Mouse (Mus musculus) MEL (cell line): Measurements from ENCODE around the gene Atrnl1. TPM values are rescaled to one million over a fixed set of nuclear protein-coding genes. Genes with fewer than 3 reads are reported as not detected.

Source experiments
- DNase-seq: peaks from one replicate; pipeline ENCODE4 v3.0.0; 2011; ENCODE audit warnings: low read depth, low spot score
- H3K27ac ChIP-seq: 2 replicates; pipeline ENCODE4 v1.5.1; 2012; ENCODE audit warnings: low read depth, mild to moderate bottlenecking, control low read depth, low read length, moderate library complexity; ENCODE audit not compliant: control insufficient read depth
- H3K27me3 ChIP-seq, 2 experiments: fragments of 150-350 bp in 1 of 2; sonication (generic) in 1 of 2; 2 replicates each; pipeline ENCODE4 v1.6.1; 2012; ENCODE audit warnings: low read length in 2 of 2, mild to moderate bottlenecking in 2 of 2, improper control_type of control experiment in 1 of 2, moderate library complexity in 1 of 2; ENCODE audit not compliant: insufficient read depth in 2 of 2, control insufficient read depth in 1 of 2
- H3K36me3 ChIP-seq, 2 experiments: 2 replicates each; pipeline ENCODE4 v1.6.1; 2012 to 2014; ENCODE audit warnings: low read length in 2 of 2, improper control_type of control experiment in 1 of 2, inconsistent platforms in 1 of 2, mild to moderate bottlenecking in 1 of 2; ENCODE audit not compliant: insufficient read depth in 2 of 2, control insufficient read depth in 1 of 2
- H3K4me1 ChIP-seq, 2 experiments: fragments of 150-350 bp in 1 of 2; sonication (generic) in 1 of 2; 2 replicates each; pipeline ENCODE4 v1.6.1; 2012; ENCODE audit warnings: low read length in 2 of 2, improper control_type of control experiment in 1 of 2, mild to moderate bottlenecking in 1 of 2; ENCODE audit not compliant: insufficient read depth in 2 of 2, control insufficient read depth in 1 of 2
- H3K4me3 ChIP-seq, 2 experiments: fragments of 150-350 bp in 1 of 2; sonication (generic) in 1 of 2; 2 replicates each; pipeline ENCODE4 v1.5.1; 2012; ENCODE audit warnings: low read depth in 2 of 2, low read length in 2 of 2, mild to moderate bottlenecking in 2 of 2, moderate library complexity in 2 of 2, control low read depth in 1 of 2, improper control_type of control experiment in 1 of 2; ENCODE audit not compliant: control insufficient read depth in 1 of 2, insufficient read depth in 1 of 2
- H3K79me2 ChIP-seq: 2 replicates; pipeline ENCODE4 v1.6.1; 2012; ENCODE audit warnings: mild to moderate bottlenecking, low read length, moderate library complexity; ENCODE audit not compliant: control insufficient read depth, poor library complexity, insufficient read depth
- H3K9ac ChIP-seq: 2 replicates; pipeline ENCODE4 v1.6.1; 2012; ENCODE audit warnings: low read depth, mild to moderate bottlenecking, control low read depth, low read length, moderate library complexity; ENCODE audit not compliant: control insufficient read depth, poor library complexity, severe bottlenecking
- H3K9me3 ChIP-seq: fragments of 150-350 bp; sonication (generic); replicated peaks from 2 replicates; pipeline ENCODE4 v1.6.1; 2012; ENCODE audit warnings: mild to moderate bottlenecking, low read length, improper control_type of control experiment, moderate library complexity; ENCODE audit not compliant: insufficient read depth
- CHD2 ChIP-seq: IDR thresholded peaks from 2 replicates; pipeline ENCODE4 v1.6.1; 2011; ENCODE audit warnings: low read length, improper control_type of control experiment
- CTCF ChIP-seq, 3 experiments: IDR thresholded peaks in 2 of 3; conservative IDR thresholded peaks in 1 of 3; 2 replicates each; pipeline ENCODE4 v1.5.1; 2011 to 2012; ENCODE audit warnings: low read length in 3 of 3, low read depth in 2 of 3, mild to moderate bottlenecking in 2 of 3, improper control_type of control experiment in 1 of 3, inconsistent platforms in 1 of 3, mixed read lengths in 1 of 3, moderate library complexity in 1 of 3; ENCODE audit not compliant: control insufficient read depth in 1 of 3, insufficient read depth in 1 of 3, poor library complexity in 1 of 3, severe bottlenecking in 1 of 3
- EP300 ChIP-seq, 2 experiments: IDR thresholded peaks; 2 replicates each; pipeline ENCODE4 v1.6.1; 2011; ENCODE audit warnings: improper control_type of control experiment in 2 of 2, low read length in 2 of 2, low read depth in 1 of 2, mild to moderate bottlenecking in 1 of 2
- ETS1 ChIP-seq: IDR thresholded peaks from 2 replicates; pipeline ENCODE4 v1.6.1; 2012; ENCODE audit warnings: low read depth, mild to moderate bottlenecking, inconsistent platforms, low read length, improper control_type of control experiment, moderate library complexity
- JUND ChIP-seq: IDR thresholded peaks from 2 replicates; pipeline ENCODE4 v1.6.1; 2011; ENCODE audit warnings: low read depth, mild to moderate bottlenecking, improper control_type of control experiment, low read length
- MAFK ChIP-seq: IDR thresholded peaks from 2 replicates; pipeline ENCODE4 v1.6.1; 2011; ENCODE audit warnings: low read depth, mild to moderate bottlenecking, low read length, improper control_type of control experiment, borderline replicate concordance
- MAZ ChIP-seq: IDR thresholded peaks from 2 replicates; pipeline ENCODE4 v1.6.1; 2012; ENCODE audit warnings: low read depth, mild to moderate bottlenecking, inconsistent platforms, low read length, improper control_type of control experiment
- MEF2A ChIP-seq: IDR thresholded peaks from 2 replicates; pipeline ENCODE4 v1.6.1; 2014; ENCODE audit warnings: low read depth, mild to moderate bottlenecking, inconsistent platforms, low read length, improper control_type of control experiment; ENCODE audit not compliant: poor library complexity, insufficient replicate concordance, severe bottlenecking; ENCODE audit errors: extremely low read depth
- MXI1 ChIP-seq: IDR thresholded peaks from 2 replicates; pipeline ENCODE4 v1.6.1; 2011; ENCODE audit warnings: mild to moderate bottlenecking, low read depth, low read length, improper control_type of control experiment
- NRF1 ChIP-seq: IDR thresholded peaks from 2 replicates; pipeline ENCODE4 v1.6.1; 2014; ENCODE audit warnings: low read depth, mild to moderate bottlenecking, inconsistent platforms, low read length, improper control_type of control experiment, moderate library complexity; ENCODE audit not compliant: poor library complexity, insufficient read depth, severe bottlenecking
- POLR2A ChIP-seq, 2 experiments: IDR thresholded peaks; 2 replicates each; pipeline ENCODE4 v1.6.1; 2011 to 2012; ENCODE audit warnings: low read length in 2 of 2, mild to moderate bottlenecking in 2 of 2, control low read depth in 1 of 2, improper control_type of control experiment in 1 of 2, low read depth in 1 of 2, moderate library complexity in 1 of 2; ENCODE audit not compliant: control insufficient read depth in 1 of 2, insufficient read depth in 1 of 2, poor library complexity in 1 of 2
- RAD21 ChIP-seq: IDR thresholded peaks from 2 replicates; pipeline ENCODE4 v1.6.1; 2011; ENCODE audit warnings: mild to moderate bottlenecking, low read depth, low read length, improper control_type of control experiment
- TAL1 ChIP-seq: IDR thresholded peaks from 2 replicates; pipeline ENCODE4 v1.6.1; 2012; ENCODE audit warnings: mild to moderate bottlenecking, inconsistent platforms, low read length, moderate library complexity, mixed read lengths
- TBP ChIP-seq: IDR thresholded peaks from 2 replicates; pipeline ENCODE4 v1.8.0; 2011; ENCODE audit warnings: low read depth, low read length, improper control_type of control experiment
- TCF12 ChIP-seq: IDR thresholded peaks from 2 replicates; pipeline ENCODE4 v1.6.1; 2014; ENCODE audit warnings: low read depth, mild to moderate bottlenecking, inconsistent platforms, low read length, improper control_type of control experiment, moderate library complexity
- UBTF ChIP-seq: IDR thresholded peaks from 2 replicates; pipeline ENCODE4 v1.6.1; 2012; ENCODE audit warnings: low read depth, mild to moderate bottlenecking, inconsistent platforms, low read length, improper control_type of control experiment, moderate library complexity, borderline replicate concordance; ENCODE audit not compliant: insufficient read depth
- USF2 ChIP-seq, 2 experiments: IDR thresholded peaks; 2 replicates each; pipeline ENCODE4 v1.6.1; 2011 to 2012; ENCODE audit warnings: improper control_type of control experiment in 2 of 2, low read length in 2 of 2, borderline replicate concordance in 1 of 2, inconsistent platforms in 1 of 2, low read depth in 1 of 2, mild to moderate bottlenecking in 1 of 2; ENCODE audit not compliant: insufficient read depth in 1 of 2
- ZC3H11A ChIP-seq: IDR thresholded peaks from 2 replicates; pipeline ENCODE4 v1.6.1; 2012; ENCODE audit warnings: low read depth, mild to moderate bottlenecking, inconsistent platforms, low read length, improper control_type of control experiment
- ZKSCAN1 ChIP-seq: IDR thresholded peaks from 2 replicates; pipeline ENCODE4 v1.6.1; 2012; ENCODE audit warnings: low read depth, mild to moderate bottlenecking, inconsistent platforms, low read length, improper control_type of control experiment, moderate library complexity
- ZNF384 ChIP-seq: IDR thresholded peaks from 2 replicates; pipeline ENCODE4 v1.6.1; 2012; ENCODE audit warnings: low read depth, mild to moderate bottlenecking, inconsistent platforms, low read length, improper control_type of control experiment
- polyA plus RNA-seq, 2 experiments: library from polyadenylated mRNA; stranded (reverse) in 1 of 2; unstranded in 1 of 2; fragments of >175 nt in 1 of 2; fragments of >200 nt in 1 of 2; gene quantifications; 2 replicates each; pipeline versions ENCODE4 v1.2.1 to v1.2.4; 2012; ENCODE audit warnings: low replicate concordance in 2 of 2, low read depth in 1 of 2; ENCODE audit not compliant: insufficient read length in 2 of 2, insufficient read depth in 1 of 2, missing spikeins in 1 of 2
- total RNA-seq: library from RNA; depleted of rRNA; stranded (reverse); fragments of 300-350 nt; gene quantifications from 2 replicates; pipeline ENCODE4 v1.2.3, GENCODE M21; 2012

Gene Atrnl1
- total and polyA plus RNA-seq, 3 experiments: 6.4 to 8.2 TPM; not detected in 1

DNA sequence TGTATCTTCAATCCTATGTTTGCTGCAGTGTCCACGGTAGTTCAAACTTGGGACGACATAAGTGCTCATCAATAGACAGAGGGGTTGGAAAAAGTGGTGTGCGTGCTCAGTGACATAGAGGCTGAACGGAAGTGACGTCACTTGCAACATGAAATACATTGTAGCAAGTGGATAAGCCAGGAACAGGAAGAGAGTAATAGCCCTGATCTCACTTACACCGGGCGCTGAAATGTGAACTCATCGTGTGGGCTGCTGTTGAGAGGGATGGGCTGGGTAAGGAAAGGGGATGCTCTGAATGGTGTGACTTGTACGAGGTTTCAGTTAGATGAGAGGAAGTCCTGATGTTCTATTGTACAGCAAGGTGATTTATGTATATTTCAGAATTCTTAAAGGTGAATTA, 8.3 kb downstream of the Atrnl1 start:
- H3K9ac ChIP-seq: no peak overlapping the region
- DNase-seq: no peak
- TF ChIP-seq MAFK: no peak
- no peak for TF ChIP-seq ETS1
- TF ChIP-seq NRF1: no peak
- TF ChIP-seq ZKSCAN1: no peak
- TF ChIP-seq TCF12: no peak
- TF ChIP-seq MEF2A: no peak
- no peak for TF ChIP-seq EP300 (IDR thresholded peaks at IDR 0.05; ENCODE audit: low read depth in 1 of 2, low read length in 2 of 2)
- no peak for TF ChIP-seq UBTF
- no peak for TF ChIP-seq TAL1
- TF ChIP-seq POLR2A (IDR thresholded peaks at IDR 0.05; ENCODE audit: control insufficient read depth in 1 of 2, insufficient read depth in 1 of 2, low read depth in 1 of 2, low read length in 2 of 2, poor library complexity in 1 of 2): no peak
- no peak for TF ChIP-seq TBP
- no peak for TF ChIP-seq JUND
- peaks cover 0 to 3% of the 10 kb centered on the region in 2 experiments; a peak in 3 of 4 replicates for H3K36me3 ChIP-seq
- no peak overlapping the region for H3K4me3 ChIP-seq
- H3K9me3 ChIP-seq: no peaks in the 10 kb centered on the region
- H3K27me3 ChIP-seq: no peaks in the 10 kb centered on the region
- H3K79me2 ChIP-seq: peaks cover 4% of the 10 kb centered on the region
- no peak overlapping the region for H3K27ac ChIP-seq
- H3K4me1 ChIP-seq: peaks cover 0 to 2% of the 10 kb centered on the region in 2 experiments; a peak in 1 of 4 replicates

GRCm38 (mm10) chr19:57621814-57622213, 11.0 kb downstream of the Atrnl1 start:
- Histone ChIP-seq H3K79me2 (peaks cover 2% of the 10 kb centered on the region), H3K9ac (no peak overlapping the region), H3K4me3 (no peak overlapping the region), H3K4me1 (peaks cover 0 to 2% of the 10 kb centered on the region in 2 experiments; a peak in 1 of 4 replicates), H3K27ac (no peak overlapping the region), H3K27me3 (no peaks in the 10 kb centered on the region), H3K9me3 (no peaks in the 10 kb centered on the region), H3K36me3 (no peaks in the 10 kb centered on the region)
- TF ChIP-seq MEF2A (no peak), ZC3H11A (no peak), UBTF (no peak), ZNF384 (no peak), CTCF (IDR thresholded peaks at IDR 0.05 in 2 of 3, conservative IDR thresholded peaks at IDR 0.05 in 1 of 3; ENCODE audit: control insufficient read depth in 1 of 3, insufficient read depth in 1 of 3, low read depth in 2 of 3, low read length in 3 of 3, poor library complexity in 1 of 3, severe bottlenecking in 1 of 3) (no peak), USF2 (IDR thresholded peaks at IDR 0.05; ENCODE audit: borderline replicate concordance in 1 of 2, insufficient read depth in 1 of 2, low read depth in 1 of 2, low read length in 2 of 2) (no peak), TBP (no peak), MAZ (no peak), RAD21 (no peak), MXI1 (no peak), ETS1 (no peak), CHD2 (no peak)
- no peak for DNase-seq
